Mouse (Mus musculus): ENCODE data around the gene Rpl13. TPM values are rescaled to one million over a fixed set of nuclear protein-coding genes. Genes with fewer than 3 reads are reported as not detected.
"Not testable (repeated sequence)": the region's sequence is repeated elsewhere in the genome, so short reads cannot be mapped to it uniquely, and the experiment has no call there.

The Rpl13 gene
- polyA plus RNA-seq, 1 experiment from 2014 or later: 841 TPM

GRCm38 (mm10) chr8:123087289-123087688 is 14.9 kb upstream of the Rpl13 start:
- peaks cover 87% of the 10 kb centered on the region for H3K36me3 ChIP-seq
- no peak overlapping the region for H3K4me3 ChIP-seq
- H3K27ac ChIP-seq: no peak overlapping the region
- no peaks in the 10 kb centered on the region for H3K4me1 ChIP-seq (replicated peaks)
- no peaks in the 10 kb centered on the region for H3K27me3 ChIP-seq
- no peak for ATAC-seq (replicated peaks; ENCODE audit: insufficient number of reproducible peaks, insufficient read depth, low FRiP score, low read depth)
- H3K9me3 ChIP-seq (replicated peaks): no peaks in the 10 kb centered on the region
- no peak overlapping the region for H3K4me2 ChIP-seq
- WGBS: 76% methylated on average over 9 of the region's 9 CpGs
- no peak overlapping the region for H3K9ac ChIP-seq

- Histone ChIP-seq H3K4me1 (replicated peaks) (peaks cover 4% of the 10 kb centered on the region; the same call in 1 of the 2 replicates), H3K36me3 (peaks cover 36% of the 10 kb centered on the region), H3K9me3 (replicated peaks) (no peaks in the 10 kb centered on the region), H3K4me3 (no peak overlapping the region), H3K27me3 (no peaks in the 10 kb centered on the region), H3K27ac (no peak overlapping the region), H3K4me2 (no peak overlapping the region), H3K9ac (no peak overlapping the region)
- WGBS: 87% methylated on average over 11 of the region's 11 CpGs
- ATAC-seq (replicated peaks; ENCODE audit: insufficient number of reproducible peaks, insufficient read depth, low FRiP score, low read depth): no peak
These were observed 4.9 kb upstream of the Rpl13 start for GRCm38 (mm10) chr8:123097216-123097615.

GRCm38 (mm10) chr8:123097786-123098584 is 4.2 kb upstream of the Rpl13 start:
- H3K36me3 ChIP-seq: peaks cover 34% of the 10 kb centered on the region
- H3K4me1 ChIP-seq (replicated peaks): peaks cover 4% of the 10 kb centered on the region; the same call in 1 of the 2 replicates
- no peak overlapping the region for H3K9ac ChIP-seq
- no peak overlapping the region for H3K4me2 ChIP-seq
- no peak overlapping the region for H3K27ac ChIP-seq
- 80% methylated on average over 12 of the region's 12 CpGs for WGBS
- no peak for ATAC-seq (replicated peaks; ENCODE audit: insufficient number of reproducible peaks, insufficient read depth, low FRiP score, low read depth)
- H3K9me3 ChIP-seq (replicated peaks): no peaks in the 10 kb centered on the region
- no peaks in the 10 kb centered on the region for H3K27me3 ChIP-seq
- H3K4me3 ChIP-seq: no peak overlapping the region

- Histone ChIP-seq H3K9me3 (replicated peaks) (no peaks in the 10 kb centered on the region), H3K4me3 (no peak overlapping the region), H3K27me3 (no peaks in the 10 kb centered on the region), H3K4me1 (replicated peaks) (peaks cover 18% of the 10 kb centered on the region), H3K36me3 (peaks cover 34% of the 10 kb centered on the region), H3K4me2 (no peak overlapping the region), H3K27ac (no peak overlapping the region), H3K9ac (no peak overlapping the region)
- no peak for ATAC-seq (replicated peaks; ENCODE audit: insufficient number of reproducible peaks, insufficient read depth, low FRiP score, low read depth)
- 53% methylated on average over 8 of the region's 8 CpGs for WGBS
These were observed 1.9 kb upstream of the Rpl13 start for GRCm38 (mm10) chr8:123100288-123100687.

GRCm38 (mm10) chr8:123101244-123101643 is 906 bp upstream of the Rpl13 start:
- Histone ChIP-seq H3K4me3 (no peak overlapping the region), H3K9me3 (replicated peaks) (no peaks in the 10 kb centered on the region), H3K9ac (no peak overlapping the region; the same call in 1 of the 2 replicates), H3K27me3 (no peaks in the 10 kb centered on the region), H3K27ac (no peak overlapping the region), H3K4me2 (peak overlapping the region; percentile 88; the same call in 1 of the 2 replicates), H3K4me1 (replicated peaks) (peaks cover 18% of the 10 kb centered on the region), H3K36me3 (peaks cover 34% of the 10 kb centered on the region)
- ATAC-seq (replicated peaks; ENCODE audit: insufficient number of reproducible peaks, insufficient read depth, low FRiP score, low read depth): no peak
- 78% methylated on average over 4 of the region's 4 CpGs for WGBS

- Histone ChIP-seq H3K36me3 (peaks cover 25% of the 10 kb centered on the region), H3K9ac (peak overlapping the region; percentile 91), H3K4me2 (peak overlapping the region; percentile 88), H3K27ac (peak overlapping the region; percentile 85), H3K4me3 (peak overlapping the region; percentile 65), H3K4me1 (replicated peaks) (peaks cover 18% of the 10 kb centered on the region)
- peak; percentile 11; the same call in 1 of the 2 replicates for ATAC-seq (replicated peaks; ENCODE audit: insufficient number of reproducible peaks, insufficient read depth, low FRiP score, low read depth)
- not testable (repeated sequence) for H3K27me3 ChIP-seq; H3K9me3 ChIP-seq (replicated peaks)
- 1% methylated on average over 26 of the region's 26 CpGs for WGBS
These were observed 705 bp downstream of the Rpl13 start for GRCm38 (mm10) chr8:123102855-123103254.

GRCm38 (mm10) chr8:123103285-123103684 is 1.1 kb downstream of the Rpl13 start:
- Histone ChIP-seq H3K9me3 (replicated peaks) (no peaks in the 10 kb centered on the region), H3K9ac (peak overlapping the region; percentile 91), H3K27ac (peak overlapping the region; percentile 85), H3K4me2 (peak overlapping the region; percentile 88), H3K4me1 (replicated peaks) (peaks cover 18% of the 10 kb centered on the region), H3K4me3 (peak overlapping the region; percentile 65), H3K27me3 (no peaks in the 10 kb centered on the region), H3K36me3 (peaks cover 25% of the 10 kb centered on the region)
- 11% methylated on average over 15 of the region's 15 CpGs for WGBS
- no peak for ATAC-seq (replicated peaks; ENCODE audit: insufficient number of reproducible peaks, insufficient read depth, low FRiP score, low read depth)

- Histone ChIP-seq H3K27me3 (0 out of 2 replicates have a peak, but pooled peaks cover 4% of the 10 kb centered on the region), H3K9ac (peak overlapping the region; percentile 91), H3K4me1 (replicated peaks) (peaks cover 18% of the 10 kb centered on the region), H3K9me3 (replicated peaks) (no peaks in the 10 kb centered on the region), H3K4me3 (peak overlapping the region; percentile 65), H3K4me2 (peak overlapping the region; percentile 88), H3K27ac (0 out of 2 replicates have a peak overlapping the region, but pooled peaks have one; percentile 85), H3K36me3 (peaks cover 25% of the 10 kb centered on the region)
- 77% methylated on average over 6 of the region's 6 CpGs for WGBS
- ATAC-seq (replicated peaks; ENCODE audit: insufficient number of reproducible peaks, insufficient read depth, low FRiP score, low read depth): no peak
These were observed 2.1 kb downstream of the Rpl13 start for GRCm38 (mm10) chr8:123104046-123104767.

- Histone ChIP-seq H3K9me3 (replicated peaks) (no peaks in the 10 kb centered on the region), H3K27me3 (0 out of 2 replicates have a peak, but pooled peaks cover 4% of the 10 kb centered on the region), H3K4me2 (no peak overlapping the region), H3K4me1 (replicated peaks) (peaks cover 18% of the 10 kb centered on the region), H3K27ac (no peak overlapping the region), H3K4me3 (no peak overlapping the region), H3K36me3 (peaks cover 25% of the 10 kb centered on the region), H3K9ac (no peak overlapping the region)
- WGBS: 70% methylated on average over 5 of the region's 5 CpGs
- no peak for ATAC-seq (replicated peaks; ENCODE audit: insufficient number of reproducible peaks, insufficient read depth, low FRiP score, low read depth)
These were observed 3.6 kb downstream of the Rpl13 start for GRCm38 (mm10) chr8:123105553-123106326.

- WGBS: 52% methylated on average over 2 of the region's 2 CpGs
- H3K27me3 ChIP-seq: peaks cover 9% of the 10 kb centered on the region; the same call in 1 of the 2 replicates
- no peaks in the 10 kb centered on the region for H3K9me3 ChIP-seq (replicated peaks)
- peaks cover 17% of the 10 kb centered on the region for H3K4me1 ChIP-seq (replicated peaks)
- no peak overlapping the region for H3K4me2 ChIP-seq
- no peak for ATAC-seq (replicated peaks; ENCODE audit: insufficient number of reproducible peaks, insufficient read depth, low FRiP score, low read depth)
- no peak overlapping the region for H3K9ac ChIP-seq
- H3K27ac ChIP-seq: no peak overlapping the region
- no peak overlapping the region for H3K4me3 ChIP-seq
- peaks cover 25% of the 10 kb centered on the region for H3K36me3 ChIP-seq
These were observed 4.4 kb downstream of the Rpl13 start for GRCm38 (mm10) chr8:123106531-123106930.

- no peak overlapping the region for H3K9ac ChIP-seq
- no peak overlapping the region for H3K27ac ChIP-seq
- H3K27me3 ChIP-seq: peaks cover 9% of the 10 kb centered on the region; the same call in 1 of the 2 replicates
- no peak overlapping the region for H3K4me2 ChIP-seq
- H3K36me3 ChIP-seq: peaks cover 25% of the 10 kb centered on the region
- no peaks in the 10 kb centered on the region for H3K9me3 ChIP-seq (replicated peaks)
- no peak overlapping the region for H3K4me3 ChIP-seq
- 61% methylated on average over 1 of the region's 1 CpGs for WGBS
- no peak for ATAC-seq (replicated peaks; ENCODE audit: insufficient number of reproducible peaks, insufficient read depth, low FRiP score, low read depth)
- H3K4me1 ChIP-seq (replicated peaks): peaks cover 14% of the 10 kb centered on the region
These were observed 5.9 kb downstream of the Rpl13 start for GRCm38 (mm10) chr8:123108010-123108409.

Measured in heart, embryonic 15.5 days (tissue).